Mouse (Mus musculus) bone marrow, adult 2 months (tissue): ENCODE measurements around the gene Steap2.

Experiments used
- CTCF ChIP-seq: fragments of 200-500 bp; IDR thresholded peaks from 2 replicates; pipeline ENCODE4 v1.5.1; 2011; ENCODE audit warnings: low read length, control low read depth; ENCODE audit not compliant: control insufficient read depth, insufficient read depth
- POLR2A ChIP-seq: fragments of 200-500 bp; IDR thresholded peaks from 2 replicates; pipeline ENCODE4 v1.6.1; 2011; ENCODE audit warnings: low read depth, mild to moderate bottlenecking, control low read depth, low read length, borderline replicate concordance; ENCODE audit not compliant: control insufficient read depth

- no peak for TF ChIP-seq CTCF
- no peak for TF ChIP-seq POLR2A
Measured at GRCm38 (mm10) chr5:5657932-5658331, 36.4 kb downstream of the Steap2 start.
